Mouse (Mus musculus): ENCODE measurements at regions not wholly inside any gene's neighbourhood (a gene's known extent, or its start where the extent isn't known, plus 50 kb on each side); places are given as distances from the start of the nearest gene placed in this dataset.

- TF ChIP-seq MAFK (IDR thresholded peaks at IDR 0.05; ENCODE audit: insufficient read depth, low read depth, low read length) = no peak
- no peak for TF ChIP-seq ZNF384 (IDR thresholded peaks at IDR 0.05; ENCODE audit: low read depth, low read length)
- TF ChIP-seq CHD2 (IDR thresholded peaks at IDR 0.05; ENCODE audit: low read depth, low read length) = no peak
- no peak for TF ChIP-seq HCFC1 (IDR thresholded peaks at IDR 0.05; ENCODE audit: borderline replicate concordance, insufficient read depth, low read length)
Observed at GRCm38 (mm10) chr3:144029611-144030010, 175.4 kb downstream of the Lmo4 start.
